Mouse (Mus musculus) MEL (cell line): ENCODE measurements at regions not wholly inside any gene's neighbourhood (a gene's known extent, or its start where the extent isn't known, plus 50 kb on each side); places are given as distances from the start of the nearest gene placed in this dataset.

Experiments
- DNase-seq: peaks from one replicate; pipeline ENCODE4 v3.0.0; 2011; ENCODE audit warnings: low read depth, low spot score
- H3K27ac ChIP-seq: 2 replicates; pipeline ENCODE4 v1.5.1; 2012; ENCODE audit warnings: low read depth, mild to moderate bottlenecking, control low read depth, low read length, moderate library complexity; ENCODE audit not compliant: control insufficient read depth
- H3K27me3 ChIP-seq, 2 experiments: fragments of 150-350 bp in 1 of 2; sonication (generic) in 1 of 2; 2 replicates each; pipeline ENCODE4 v1.6.1; 2012; ENCODE audit warnings: low read length in 2 of 2, mild to moderate bottlenecking in 2 of 2, improper control_type of control experiment in 1 of 2, moderate library complexity in 1 of 2; ENCODE audit not compliant: insufficient read depth in 2 of 2, control insufficient read depth in 1 of 2
- H3K36me3 ChIP-seq, 2 experiments: 2 replicates each; pipeline ENCODE4 v1.6.1; 2012 to 2014; ENCODE audit warnings: low read length in 2 of 2, improper control_type of control experiment in 1 of 2, inconsistent platforms in 1 of 2, mild to moderate bottlenecking in 1 of 2; ENCODE audit not compliant: insufficient read depth in 2 of 2, control insufficient read depth in 1 of 2
- H3K4me1 ChIP-seq, 2 experiments: fragments of 150-350 bp in 1 of 2; sonication (generic) in 1 of 2; 2 replicates each; pipeline ENCODE4 v1.6.1; 2012; ENCODE audit warnings: low read length in 2 of 2, improper control_type of control experiment in 1 of 2, mild to moderate bottlenecking in 1 of 2; ENCODE audit not compliant: insufficient read depth in 2 of 2, control insufficient read depth in 1 of 2
- H3K4me3 ChIP-seq, 2 experiments: fragments of 150-350 bp in 1 of 2; sonication (generic) in 1 of 2; 2 replicates each; pipeline ENCODE4 v1.5.1; 2012; ENCODE audit warnings: low read depth in 2 of 2, low read length in 2 of 2, mild to moderate bottlenecking in 2 of 2, moderate library complexity in 2 of 2, control low read depth in 1 of 2, improper control_type of control experiment in 1 of 2; ENCODE audit not compliant: control insufficient read depth in 1 of 2, insufficient read depth in 1 of 2
- H3K79me2 ChIP-seq: 2 replicates; pipeline ENCODE4 v1.6.1; 2012; ENCODE audit warnings: mild to moderate bottlenecking, low read length, moderate library complexity; ENCODE audit not compliant: control insufficient read depth, poor library complexity, insufficient read depth
- H3K9ac ChIP-seq: 2 replicates; pipeline ENCODE4 v1.6.1; 2012; ENCODE audit warnings: low read depth, mild to moderate bottlenecking, control low read depth, low read length, moderate library complexity; ENCODE audit not compliant: control insufficient read depth, poor library complexity, severe bottlenecking
- H3K9me3 ChIP-seq: fragments of 150-350 bp; sonication (generic); replicated peaks from 2 replicates; pipeline ENCODE4 v1.6.1; 2012; ENCODE audit warnings: mild to moderate bottlenecking, low read length, improper control_type of control experiment, moderate library complexity; ENCODE audit not compliant: insufficient read depth
- BHLHE40 ChIP-seq: IDR thresholded peaks from 2 replicates; pipeline ENCODE4 v1.6.1; 2012; ENCODE audit warnings: low read depth, mild to moderate bottlenecking, inconsistent platforms, low read length, improper control_type of control experiment, borderline replicate concordance
- CHD1 ChIP-seq: IDR thresholded peaks from 2 replicates; pipeline ENCODE4 v1.6.1; 2012; ENCODE audit warnings: low read depth, mild to moderate bottlenecking, inconsistent platforms, low read length, improper control_type of control experiment
- CHD2 ChIP-seq: IDR thresholded peaks from 2 replicates; pipeline ENCODE4 v1.6.1; 2011; ENCODE audit warnings: low read length, improper control_type of control experiment
- CTCF ChIP-seq, 3 experiments: IDR thresholded peaks in 2 of 3; conservative IDR thresholded peaks in 1 of 3; 2 replicates each; pipeline ENCODE4 v1.5.1; 2011 to 2012; ENCODE audit warnings: low read length in 3 of 3, low read depth in 2 of 3, mild to moderate bottlenecking in 2 of 3, improper control_type of control experiment in 1 of 3, inconsistent platforms in 1 of 3, mixed read lengths in 1 of 3, moderate library complexity in 1 of 3; ENCODE audit not compliant: control insufficient read depth in 1 of 3, insufficient read depth in 1 of 3, poor library complexity in 1 of 3, severe bottlenecking in 1 of 3
- E2F4 ChIP-seq: IDR thresholded peaks from 2 replicates; pipeline ENCODE4 v1.6.1; 2011; ENCODE audit warnings: low read depth, low read length, improper control_type of control experiment, borderline replicate concordance
- ELF1 ChIP-seq: IDR thresholded peaks from 2 replicates; pipeline ENCODE4 v1.6.1; 2014; ENCODE audit warnings: low read depth, mild to moderate bottlenecking, inconsistent platforms, low read length, improper control_type of control experiment, moderate library complexity
- EP300 ChIP-seq, 2 experiments: IDR thresholded peaks; 2 replicates each; pipeline ENCODE4 v1.6.1; 2011; ENCODE audit warnings: improper control_type of control experiment in 2 of 2, low read length in 2 of 2, low read depth in 1 of 2, mild to moderate bottlenecking in 1 of 2
- ETS1 ChIP-seq: IDR thresholded peaks from 2 replicates; pipeline ENCODE4 v1.6.1; 2012; ENCODE audit warnings: low read depth, mild to moderate bottlenecking, inconsistent platforms, low read length, improper control_type of control experiment, moderate library complexity
- GABPA ChIP-seq: IDR thresholded peaks from 2 replicates; pipeline ENCODE4 v1.6.1; 2012; ENCODE audit warnings: low read depth, mild to moderate bottlenecking, inconsistent platforms, low read length, improper control_type of control experiment, moderate library complexity
- GATA1 ChIP-seq: IDR thresholded peaks from 2 replicates; pipeline ENCODE4 v1.6.1; 2011; ENCODE audit warnings: low read depth, low read length, improper control_type of control experiment
- HCFC1 ChIP-seq: IDR thresholded peaks from 2 replicates; pipeline ENCODE4 v1.6.1; 2012; ENCODE audit warnings: low read depth, mild to moderate bottlenecking, inconsistent platforms, low read length, improper control_type of control experiment, moderate library complexity
- JUND ChIP-seq: IDR thresholded peaks from 2 replicates; pipeline ENCODE4 v1.6.1; 2011; ENCODE audit warnings: low read depth, mild to moderate bottlenecking, improper control_type of control experiment, low read length
- KAT2A ChIP-seq: conservative IDR thresholded peaks from 2 replicates; pipeline ENCODE4 v1.6.1; 2012; ENCODE audit warnings: low read depth, low read length, improper control_type of control experiment, inconsistent platforms
- MAFK ChIP-seq: IDR thresholded peaks from 2 replicates; pipeline ENCODE4 v1.6.1; 2011; ENCODE audit warnings: low read depth, mild to moderate bottlenecking, low read length, improper control_type of control experiment, borderline replicate concordance
- MAX ChIP-seq: IDR thresholded peaks from 2 replicates; pipeline ENCODE4 v1.6.1; 2011; ENCODE audit warnings: low read length, improper control_type of control experiment
- MAZ ChIP-seq: IDR thresholded peaks from 2 replicates; pipeline ENCODE4 v1.6.1; 2012; ENCODE audit warnings: low read depth, mild to moderate bottlenecking, inconsistent platforms, low read length, improper control_type of control experiment
- MEF2A ChIP-seq: IDR thresholded peaks from 2 replicates; pipeline ENCODE4 v1.6.1; 2014; ENCODE audit warnings: low read depth, mild to moderate bottlenecking, inconsistent platforms, low read length, improper control_type of control experiment; ENCODE audit not compliant: poor library complexity, insufficient replicate concordance, severe bottlenecking; ENCODE audit errors: extremely low read depth
- MXI1 ChIP-seq: IDR thresholded peaks from 2 replicates; pipeline ENCODE4 v1.6.1; 2011; ENCODE audit warnings: mild to moderate bottlenecking, low read depth, low read length, improper control_type of control experiment
- MYC ChIP-seq: IDR thresholded peaks from 2 replicates; pipeline ENCODE4 v1.6.1; 2011; ENCODE audit warnings: low read depth, mild to moderate bottlenecking, low read length, improper control_type of control experiment, moderate library complexity
- NELFE ChIP-seq: IDR thresholded peaks from 2 replicates; pipeline ENCODE4 v1.6.1; 2011; ENCODE audit warnings: low read depth, low read length, improper control_type of control experiment
- NRF1 ChIP-seq: IDR thresholded peaks from 2 replicates; pipeline ENCODE4 v1.6.1; 2014; ENCODE audit warnings: low read depth, mild to moderate bottlenecking, inconsistent platforms, low read length, improper control_type of control experiment, moderate library complexity; ENCODE audit not compliant: poor library complexity, insufficient read depth, severe bottlenecking
- POLR2AphosphoS2 ChIP-seq: IDR thresholded peaks from 2 replicates; pipeline ENCODE4 v1.6.1; 2011; ENCODE audit warnings: low read length, improper control_type of control experiment
- POLR2AphosphoS5 ChIP-seq: IDR thresholded peaks from 2 replicates; pipeline ENCODE4 v1.6.1; 2012; ENCODE audit warnings: low read depth, borderline replicate concordance, mild to moderate bottlenecking, inconsistent platforms, low read length, moderate library complexity, mixed read lengths
- RAD21 ChIP-seq: IDR thresholded peaks from 2 replicates; pipeline ENCODE4 v1.6.1; 2011; ENCODE audit warnings: mild to moderate bottlenecking, low read depth, low read length, improper control_type of control experiment
- RCOR1 ChIP-seq: IDR thresholded peaks from 2 replicates; pipeline ENCODE4 v1.6.1; 2012; ENCODE audit warnings: low read depth, mild to moderate bottlenecking, inconsistent platforms, low read length, improper control_type of control experiment
- SIN3A ChIP-seq: IDR thresholded peaks from 2 replicates; pipeline ENCODE4 v1.6.1; 2012; ENCODE audit warnings: low read length, improper control_type of control experiment, inconsistent platforms
- SMC3 ChIP-seq: IDR thresholded peaks from 2 replicates; pipeline ENCODE4 v1.6.1; 2011; ENCODE audit warnings: low read depth, low read length, improper control_type of control experiment
- TAL1 ChIP-seq: IDR thresholded peaks from 2 replicates; pipeline ENCODE4 v1.6.1; 2012; ENCODE audit warnings: mild to moderate bottlenecking, inconsistent platforms, low read length, moderate library complexity, mixed read lengths
- TBP ChIP-seq: IDR thresholded peaks from 2 replicates; pipeline ENCODE4 v1.8.0; 2011; ENCODE audit warnings: low read depth, low read length, improper control_type of control experiment
- TCF12 ChIP-seq: IDR thresholded peaks from 2 replicates; pipeline ENCODE4 v1.6.1; 2014; ENCODE audit warnings: low read depth, mild to moderate bottlenecking, inconsistent platforms, low read length, improper control_type of control experiment, moderate library complexity
- UBTF ChIP-seq: IDR thresholded peaks from 2 replicates; pipeline ENCODE4 v1.6.1; 2012; ENCODE audit warnings: low read depth, mild to moderate bottlenecking, inconsistent platforms, low read length, improper control_type of control experiment, moderate library complexity, borderline replicate concordance; ENCODE audit not compliant: insufficient read depth
- USF1 ChIP-seq: IDR thresholded peaks from 2 replicates; pipeline ENCODE4 v1.6.1; 2014; ENCODE audit warnings: low read depth, mild to moderate bottlenecking, inconsistent platforms, low read length, improper control_type of control experiment, moderate library complexity
- USF2 ChIP-seq, 2 experiments: IDR thresholded peaks; 2 replicates each; pipeline ENCODE4 v1.6.1; 2011 to 2012; ENCODE audit warnings: improper control_type of control experiment in 2 of 2, low read length in 2 of 2, borderline replicate concordance in 1 of 2, inconsistent platforms in 1 of 2, low read depth in 1 of 2, mild to moderate bottlenecking in 1 of 2; ENCODE audit not compliant: insufficient read depth in 1 of 2
- ZC3H11A ChIP-seq: IDR thresholded peaks from 2 replicates; pipeline ENCODE4 v1.6.1; 2012; ENCODE audit warnings: low read depth, mild to moderate bottlenecking, inconsistent platforms, low read length, improper control_type of control experiment
- ZKSCAN1 ChIP-seq: IDR thresholded peaks from 2 replicates; pipeline ENCODE4 v1.6.1; 2012; ENCODE audit warnings: low read depth, mild to moderate bottlenecking, inconsistent platforms, low read length, improper control_type of control experiment, moderate library complexity
- ZMIZ1 ChIP-seq: IDR thresholded peaks from 2 replicates; pipeline ENCODE4 v1.6.1; 2012; ENCODE audit warnings: low read depth, mild to moderate bottlenecking, inconsistent platforms, low read length, improper control_type of control experiment, moderate library complexity
- ZNF384 ChIP-seq: IDR thresholded peaks from 2 replicates; pipeline ENCODE4 v1.6.1; 2012; ENCODE audit warnings: low read depth, mild to moderate bottlenecking, inconsistent platforms, low read length, improper control_type of control experiment

DNA sequence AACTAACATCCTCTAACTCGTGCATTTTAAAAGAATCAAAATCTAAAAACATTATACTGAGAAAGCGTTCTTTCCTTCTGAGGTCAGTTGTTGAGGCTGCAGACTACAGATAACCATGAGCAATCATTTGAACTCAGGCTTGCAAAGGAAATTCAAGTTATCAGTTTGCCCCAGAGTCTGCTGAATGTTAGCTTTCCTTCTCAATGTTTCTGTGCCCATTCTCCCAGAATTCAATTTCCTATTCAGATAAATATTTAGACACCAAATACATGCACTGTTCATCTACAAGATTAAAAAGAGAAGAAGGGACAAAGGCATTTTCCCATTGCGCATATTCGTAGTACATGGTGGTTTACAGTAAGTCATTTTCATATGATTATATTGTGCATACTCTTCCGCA lies 107.9 kb upstream of the Tank start:
- Histone ChIP-seq H3K27me3 (no peaks in the 10 kb centered on the region), H3K4me1 (peaks cover 6 to 9% of the 10 kb centered on the region in 2 experiments), H3K9ac (no peak overlapping the region), H3K79me2 (no peaks in the 10 kb centered on the region), H3K9me3 (no peaks in the 10 kb centered on the region), H3K4me3 (peak overlapping the region in 1 of 2 experiments; percentile 26; a peak in 2 of 4 replicates), H3K36me3 (peaks cover 0 to 18% of the 10 kb centered on the region in 2 experiments; a peak in 2 of 4 replicates), H3K27ac (peak overlapping the region; percentile 80)
- peak; percentile 89 for DNase-seq
- peak; percentile 94 for TF ChIP-seq TAL1
- TF ChIP-seq NRF1 = 0 out of 2 replicates have a peak, but pooled peaks have one; percentile 20
- TF ChIP-seq POLR2AphosphoS2 = no peak
- TF ChIP-seq ZNF384 = no peak
- TF ChIP-seq RCOR1 = peak; percentile 93
- TF ChIP-seq BHLHE40 = peak; percentile 66; the same call in 1 of the 2 replicates
- TF ChIP-seq ZC3H11A = no peak
- TF ChIP-seq ZKSCAN1 = no peak
- TF ChIP-seq MAZ = no peak
- TF ChIP-seq KAT2A = no peak
- TF ChIP-seq POLR2AphosphoS5 = no peak
- 0 out of 2 replicates have a peak, but pooled peaks have one; percentile 34 for TF ChIP-seq SIN3A
- no peak for TF ChIP-seq NELFE
- peak; percentile 54; the same call in 1 of the 2 replicates for TF ChIP-seq ELF1
- peak; percentile 83 for TF ChIP-seq ETS1
- TF ChIP-seq CTCF (IDR thresholded peaks at IDR 0.05 in 2 of 3, conservative IDR thresholded peaks at IDR 0.05 in 1 of 3; ENCODE audit: control insufficient read depth in 1 of 3, insufficient read depth in 1 of 3, low read depth in 2 of 3, low read length in 3 of 3, poor library complexity in 1 of 3, severe bottlenecking in 1 of 3) = no peak
- no peak for TF ChIP-seq SMC3
- TF ChIP-seq RAD21 = no peak
- TF ChIP-seq GABPA = no peak
- no peak for TF ChIP-seq E2F4
- no peak; the same call in 1 of the 2 replicates for TF ChIP-seq MAX
- 0 out of 2 replicates have a peak, but pooled peaks have one; percentile 54 for TF ChIP-seq MAFK
- TF ChIP-seq MXI1 = peak; percentile 60; the same call in 1 of the 2 replicates
- TF ChIP-seq EP300 (IDR thresholded peaks at IDR 0.05; ENCODE audit: low read depth in 1 of 2, low read length in 2 of 2) = peak; percentile 96 to 97
- no peak for TF ChIP-seq JUND
- no peak for TF ChIP-seq CHD1
- TF ChIP-seq USF1 = no peak
- no peak; the same call in 1 of the 2 replicates for TF ChIP-seq CHD2
- TF ChIP-seq TBP = no peak
- no peak for TF ChIP-seq UBTF
- 0 out of 2 replicates have a peak, but pooled peaks have one; percentile 51 for TF ChIP-seq MYC
- TF ChIP-seq HCFC1 = peak; percentile 42; the same call in 1 of the 2 replicates
- TF ChIP-seq MEF2A = no peak
- no peak for TF ChIP-seq USF2 (IDR thresholded peaks at IDR 0.05; ENCODE audit: borderline replicate concordance in 1 of 2, insufficient read depth in 1 of 2, low read depth in 1 of 2, low read length in 2 of 2)
- TF ChIP-seq ZMIZ1 = no peak
- peak; percentile 98 for TF ChIP-seq GATA1
- TF ChIP-seq TCF12 = peak; percentile 98
